Mouse (Mus musculus): ENCODE measurements around the gene Dgki.

The Dgki gene

DNA sequence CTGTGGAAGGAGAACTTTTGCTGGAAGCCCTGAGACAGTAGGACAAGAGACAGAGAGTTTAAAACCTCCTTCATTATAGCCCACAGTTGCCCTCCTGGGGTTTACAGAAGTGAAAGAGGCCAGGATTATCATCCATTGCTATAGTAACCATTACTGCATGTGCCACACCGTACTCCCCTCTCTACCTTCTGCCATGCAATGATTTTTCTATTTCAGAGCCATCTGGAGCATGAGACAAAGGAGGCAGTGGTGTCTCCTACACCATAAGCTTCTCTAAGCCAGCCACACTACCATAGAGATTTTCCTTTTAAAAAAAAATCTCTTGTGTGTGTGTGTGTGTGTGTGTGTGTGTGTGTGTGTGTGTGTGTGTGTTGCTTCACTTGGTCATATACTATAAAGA lies 232.6 kb downstream of the Dgki start:
- DNase-seq (ENCODE audit: low read depth, low spot score): no peak

DNA sequence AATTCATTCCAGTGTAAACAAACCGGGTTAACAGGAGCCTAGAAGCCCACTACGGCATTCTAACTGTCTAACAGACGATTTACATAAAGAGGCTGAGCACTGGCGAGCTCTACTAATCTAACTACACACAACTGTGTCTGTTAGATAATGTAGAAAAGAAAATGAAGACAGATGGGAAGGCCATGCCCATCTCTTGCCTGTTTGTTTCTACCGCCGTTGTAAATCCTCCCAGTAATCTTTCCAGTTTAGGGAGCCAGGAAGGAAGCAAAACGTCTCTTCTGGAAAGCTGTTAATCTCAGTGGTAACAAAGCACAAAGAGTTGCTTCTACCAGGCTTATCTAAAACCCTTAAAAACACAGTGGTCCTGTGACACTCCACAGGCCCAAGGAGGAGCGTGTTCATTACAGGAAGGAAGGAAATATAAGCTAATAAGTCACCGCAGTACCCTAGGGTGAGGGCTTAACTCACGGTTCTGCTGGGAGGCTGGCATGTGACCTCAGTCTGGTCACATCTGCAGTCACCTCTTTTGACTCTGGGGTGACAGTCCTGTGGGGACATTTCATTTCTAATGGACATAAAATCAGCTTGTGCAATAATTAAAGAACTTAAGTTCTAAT lies 235.7 kb downstream of the Dgki start:
- DNase-seq (ENCODE audit: low read depth, low spot score): no peak

DNA sequence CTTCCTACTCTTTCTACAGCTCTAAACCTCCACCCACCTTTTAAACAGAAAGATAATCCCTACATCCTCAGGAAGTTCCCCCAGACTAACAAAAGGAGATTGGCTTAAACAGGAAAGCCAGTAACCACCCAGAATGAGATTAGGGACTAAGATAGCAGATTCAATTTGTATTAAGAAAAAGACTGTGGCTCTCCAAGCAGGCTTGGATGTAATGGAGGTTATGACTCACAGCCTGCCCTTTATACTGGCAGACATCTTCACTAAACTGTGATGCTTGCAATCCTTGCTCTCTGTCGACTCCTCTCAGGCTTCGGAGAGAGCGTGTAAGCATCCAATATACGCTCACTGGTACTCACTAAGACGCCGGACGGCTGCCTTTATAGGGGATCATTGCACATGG lies 236.7 kb downstream of the Dgki start:
- DNase-seq (ENCODE audit: low read depth, low spot score): no peak

DNA sequence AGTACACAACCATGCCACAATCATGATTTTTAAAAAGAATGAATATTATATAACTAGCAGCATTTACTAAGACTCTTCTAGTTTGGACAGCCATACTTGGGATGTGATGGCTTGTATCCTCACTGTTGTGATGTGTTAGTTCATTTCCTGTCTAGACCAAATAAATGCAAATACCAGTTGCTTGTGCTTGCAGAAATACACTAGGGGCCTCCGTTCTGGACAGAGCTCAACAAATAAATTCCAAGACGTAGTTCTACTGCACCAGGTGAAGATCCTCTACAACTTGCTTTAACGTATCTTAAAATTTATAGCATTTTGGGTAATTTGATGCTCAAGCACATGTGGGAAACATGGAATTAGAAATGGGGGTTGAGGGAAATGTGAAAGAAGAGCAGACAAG lies 239.9 kb downstream of the Dgki start:
- DNase-seq (ENCODE audit: low read depth, low spot score): no peak

DNA sequence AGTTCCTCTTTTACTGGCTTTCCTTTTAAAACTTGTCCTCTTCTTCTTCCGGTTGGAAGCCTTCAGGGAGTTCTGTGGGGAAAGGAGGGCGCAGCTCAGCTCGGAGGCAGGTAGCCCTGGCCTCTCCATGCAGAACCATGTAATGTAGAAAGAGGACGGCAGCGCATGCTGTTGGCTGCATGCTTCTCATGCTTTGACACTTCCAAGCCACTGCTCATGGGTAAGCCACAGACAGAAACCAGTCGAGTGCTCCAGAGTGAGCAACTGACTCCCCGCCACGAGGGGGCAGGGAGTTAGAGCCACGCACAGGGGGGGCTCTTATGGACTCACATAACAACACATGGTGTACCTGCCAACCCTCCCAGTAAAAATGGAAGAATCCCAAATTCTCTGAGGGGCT lies 242.0 kb downstream of the Dgki start:
- no peak for DNase-seq (ENCODE audit: low read depth, low spot score)

DNA sequence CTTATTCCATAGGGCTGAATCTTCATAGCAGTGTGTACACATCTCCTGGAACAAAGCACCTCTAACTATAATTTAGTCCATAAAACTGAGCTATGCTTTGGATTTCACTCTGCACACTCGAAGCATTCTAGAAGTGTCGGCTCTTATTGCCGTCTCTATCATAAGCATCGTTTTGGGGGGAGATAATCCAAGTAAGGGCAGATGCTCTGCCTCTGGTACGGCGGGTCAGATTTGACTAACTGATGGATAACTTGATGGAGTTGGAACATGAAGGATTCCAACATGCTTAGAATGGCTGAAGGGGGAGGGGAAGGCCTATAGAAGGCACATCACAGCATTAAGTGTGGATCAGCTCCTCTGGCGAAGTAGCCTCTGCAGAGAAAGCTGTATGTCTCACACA lies 242.4 kb downstream of the Dgki start:
- no peak for DNase-seq (ENCODE audit: low read depth, low spot score)

DNA sequence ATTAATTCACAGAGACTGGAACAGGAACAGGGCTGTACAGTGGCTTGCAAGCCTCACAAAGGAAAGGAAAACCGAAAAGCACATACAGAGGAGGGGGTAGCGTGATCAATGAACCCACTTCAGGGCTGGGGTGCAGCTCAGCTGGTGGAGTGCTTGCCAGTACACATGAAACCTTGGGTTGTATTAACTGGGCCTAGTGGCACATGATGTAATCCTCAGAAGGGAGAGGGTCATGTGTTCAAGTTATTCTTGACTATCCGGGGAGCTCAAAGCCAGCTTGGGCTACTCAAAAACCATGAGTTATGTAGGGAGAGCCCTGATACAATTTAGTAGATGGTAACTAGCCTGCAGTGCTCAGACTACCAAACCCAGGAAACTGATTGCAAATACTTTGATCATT lies 244.3 kb downstream of the Dgki start:
- no peak for DNase-seq (ENCODE audit: low read depth, low spot score)

DNA sequence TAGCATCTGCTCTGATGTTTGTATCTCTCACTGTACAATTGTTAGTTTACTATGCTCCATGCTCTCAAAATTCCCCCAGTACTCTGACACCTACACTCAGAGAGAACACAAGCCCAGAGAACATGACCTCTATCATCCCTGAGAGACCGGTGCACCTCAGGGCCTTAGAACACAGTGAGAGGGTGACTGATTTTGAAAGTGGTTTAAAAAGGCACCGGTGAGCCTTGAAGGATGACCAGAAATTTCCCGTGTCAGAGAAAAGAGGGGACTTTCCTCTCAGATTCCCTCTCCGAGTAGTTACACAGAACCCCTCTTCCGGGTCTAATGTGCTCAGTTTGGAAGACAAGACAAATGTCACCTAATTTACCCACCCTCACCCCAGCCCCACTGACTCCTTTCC lies 244.9 kb downstream of the Dgki start:
- no peak for DNase-seq (ENCODE audit: low read depth, low spot score)

DNA sequence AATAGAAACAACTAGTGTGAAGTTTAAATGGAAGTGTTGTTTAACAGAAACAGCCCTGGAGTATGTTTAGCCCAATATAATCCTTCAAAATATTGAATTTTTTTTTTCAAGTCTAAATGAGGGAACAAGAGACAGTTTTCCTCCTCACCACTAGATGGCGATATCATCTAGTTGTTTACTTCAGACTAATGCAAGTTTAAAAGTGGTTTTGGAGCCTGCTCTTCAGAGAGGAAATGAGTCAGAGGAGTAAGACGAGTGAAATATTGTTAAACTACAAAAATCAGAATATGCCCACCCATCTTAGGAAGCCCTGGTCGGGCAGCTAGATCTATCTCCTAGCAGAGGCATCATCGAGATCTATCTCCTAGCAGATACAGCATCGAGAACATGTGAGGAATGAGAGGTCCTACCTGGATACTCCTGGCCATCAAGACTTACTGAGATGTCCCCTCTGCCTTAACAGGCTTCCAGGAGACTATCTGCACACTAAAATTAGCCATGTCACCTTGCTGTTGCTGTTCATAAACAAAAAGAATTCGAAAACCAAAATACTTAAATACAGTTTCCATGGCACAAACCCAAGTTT lies 245.5 kb downstream of the Dgki start:
- DNase-seq (ENCODE audit: low read depth, low spot score): peak; percentile 21

DNA sequence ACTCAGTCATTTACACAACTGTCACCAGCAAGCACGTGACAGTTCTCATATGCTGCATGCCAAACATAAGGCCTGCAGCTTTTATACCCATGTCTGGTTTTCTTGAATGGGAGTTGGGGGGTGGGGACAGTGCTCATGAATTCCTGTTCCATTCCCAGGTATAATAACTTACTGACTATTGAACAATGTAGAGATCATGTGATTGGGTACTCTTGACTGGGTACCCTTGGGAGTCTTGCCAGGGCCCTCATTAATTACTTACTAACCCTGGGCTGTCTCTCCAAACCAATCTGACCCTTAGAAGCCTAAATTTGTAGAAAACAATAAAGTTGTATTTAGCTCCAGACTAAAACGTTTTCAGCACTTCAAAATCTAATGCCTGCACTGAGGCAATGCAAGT lies 246.6 kb downstream of the Dgki start:
- DNase-seq (ENCODE audit: low read depth, low spot score): no peak

DNA sequence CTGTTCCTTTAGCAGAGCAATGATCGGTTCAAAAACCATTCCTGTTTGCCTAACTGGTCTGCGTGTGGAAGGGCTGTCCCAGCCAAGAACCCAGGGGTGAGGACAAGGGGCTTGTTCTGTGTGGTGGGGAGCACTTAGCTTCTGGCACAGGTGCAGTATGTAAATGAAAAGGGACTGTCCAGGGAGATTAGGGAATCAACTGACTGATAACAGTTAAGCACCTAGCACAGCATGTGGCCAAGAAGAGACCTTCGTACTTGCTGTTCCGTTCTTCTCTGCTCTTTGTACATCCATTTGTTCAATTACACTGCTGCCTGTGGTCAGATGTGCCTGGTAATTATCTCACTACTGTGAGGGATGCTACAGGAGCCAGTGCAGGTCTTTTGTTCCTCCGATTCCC lies 248.3 kb downstream of the Dgki start:
- DNase-seq (ENCODE audit: low read depth, low spot score): no peak

DNA sequence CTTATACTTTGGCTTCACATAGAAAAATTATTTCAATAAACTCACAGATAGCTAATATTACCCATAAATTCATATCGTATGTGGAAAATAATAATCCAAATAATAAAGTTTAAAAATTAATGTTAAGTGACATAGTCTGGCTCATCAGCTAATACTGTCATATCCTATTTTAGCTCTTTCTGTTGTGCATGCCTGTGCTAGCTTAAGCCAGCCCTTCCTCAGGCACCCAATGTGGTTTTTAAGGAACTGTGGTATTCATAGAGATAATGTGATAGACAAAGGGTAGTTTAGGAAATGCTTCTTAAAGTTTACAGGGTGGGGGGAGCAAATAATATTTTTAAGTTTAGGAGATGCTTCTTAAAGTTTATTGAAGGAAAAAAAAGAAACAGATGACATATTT lies 248.8 kb downstream of the Dgki start:
- no peak for DNase-seq (ENCODE audit: low read depth, low spot score)

DNA sequence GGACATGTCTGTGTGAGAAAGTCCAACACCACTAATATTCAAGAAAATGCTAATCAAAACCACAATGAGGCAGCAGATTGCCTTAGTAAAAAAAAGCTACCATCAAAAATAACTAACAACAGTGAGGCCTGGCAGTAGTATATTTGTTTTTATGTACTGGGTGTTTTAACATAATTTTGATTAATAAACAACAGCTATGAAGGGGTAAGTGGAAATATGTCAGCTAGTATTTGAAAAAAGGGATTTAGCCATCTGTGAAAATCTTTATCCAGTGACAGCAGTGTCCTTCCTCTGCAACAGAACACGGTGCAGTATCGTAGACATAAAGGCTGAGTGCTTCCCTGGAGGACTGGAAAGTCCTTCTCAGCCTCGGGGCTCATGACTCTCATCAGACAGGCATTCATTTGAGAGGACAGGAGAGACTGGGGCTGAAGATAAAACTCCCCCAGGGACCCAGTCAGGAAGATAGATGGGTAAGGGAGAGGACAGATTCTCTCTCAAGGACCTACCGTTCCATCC lies 252.3 kb downstream of the Dgki start:
- DNase-seq (ENCODE audit: low read depth, low spot score): no peak

DNA sequence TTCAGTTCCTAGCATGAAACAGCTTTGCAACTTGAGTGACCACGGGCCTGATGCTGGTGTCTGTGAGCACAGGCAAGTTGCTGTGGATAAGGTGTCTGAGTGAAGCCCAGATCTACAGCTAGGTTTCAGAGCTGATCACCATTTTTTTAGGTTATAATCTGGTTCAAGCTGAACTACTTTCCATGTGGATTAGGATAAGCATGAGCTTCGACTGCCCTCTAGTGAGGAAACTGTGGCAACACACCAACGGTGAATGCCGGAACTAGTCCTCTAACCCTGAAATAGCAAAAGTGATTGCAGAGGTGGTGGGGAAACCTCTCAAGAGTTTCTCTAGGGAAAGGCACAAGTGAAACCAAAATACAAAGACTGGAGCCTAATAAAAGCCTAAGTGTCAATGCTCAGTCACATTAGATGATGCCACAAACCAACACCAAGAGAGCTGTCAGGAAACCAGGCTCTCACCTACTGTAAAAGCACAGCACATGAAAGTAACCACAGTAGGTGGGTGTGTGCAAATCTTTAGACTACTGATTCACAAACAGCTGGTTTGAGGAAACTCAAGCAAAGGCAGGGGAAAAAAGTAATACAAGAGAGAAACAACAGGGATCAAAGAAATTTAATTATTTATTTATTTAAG lies 253.7 kb downstream of the Dgki start:
- peak; percentile 48 for DNase-seq (ENCODE audit: low read depth, low spot score)

DNA sequence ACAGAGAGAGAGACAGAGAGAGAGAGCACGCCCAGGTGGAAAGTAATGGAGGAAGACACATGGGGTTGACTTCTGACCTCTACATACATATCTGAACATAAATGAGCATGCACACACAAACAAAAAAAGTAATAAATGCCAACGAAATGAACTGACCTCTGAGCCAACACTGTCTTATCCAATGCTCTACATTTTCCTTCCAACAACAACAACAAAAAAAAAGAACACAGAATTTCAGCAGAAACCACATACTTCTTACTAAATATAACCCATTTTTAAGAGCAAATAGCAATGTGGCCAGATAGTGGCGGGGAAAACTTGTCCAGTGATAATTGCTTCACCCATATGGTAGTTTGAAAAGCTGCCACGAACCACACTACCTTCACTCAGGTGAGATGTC lies 255.2 kb downstream of the Dgki start:
- no peak for DNase-seq (ENCODE audit: low read depth, low spot score)

DNA sequence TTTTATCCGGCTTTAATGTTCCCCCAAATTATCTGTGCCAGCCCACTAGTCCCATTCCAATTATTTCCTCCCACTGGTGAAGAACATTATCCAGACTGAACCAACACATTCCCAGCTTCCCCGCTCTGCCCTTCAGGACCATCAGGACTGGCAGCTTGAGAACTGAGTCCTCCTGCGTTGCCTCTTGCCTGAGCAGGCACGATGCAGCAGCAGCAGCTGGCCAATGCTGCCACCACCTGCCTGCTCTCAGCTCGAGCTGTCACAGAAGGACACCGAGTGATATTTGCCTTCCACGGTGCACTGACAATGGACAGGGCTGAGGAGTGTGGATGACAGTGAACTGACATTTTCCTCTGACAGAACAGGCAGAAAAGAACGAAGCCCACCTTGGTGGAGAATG lies 261.5 kb downstream of the Dgki start:
- no peak for DNase-seq (ENCODE audit: low read depth, low spot score)

DNA sequence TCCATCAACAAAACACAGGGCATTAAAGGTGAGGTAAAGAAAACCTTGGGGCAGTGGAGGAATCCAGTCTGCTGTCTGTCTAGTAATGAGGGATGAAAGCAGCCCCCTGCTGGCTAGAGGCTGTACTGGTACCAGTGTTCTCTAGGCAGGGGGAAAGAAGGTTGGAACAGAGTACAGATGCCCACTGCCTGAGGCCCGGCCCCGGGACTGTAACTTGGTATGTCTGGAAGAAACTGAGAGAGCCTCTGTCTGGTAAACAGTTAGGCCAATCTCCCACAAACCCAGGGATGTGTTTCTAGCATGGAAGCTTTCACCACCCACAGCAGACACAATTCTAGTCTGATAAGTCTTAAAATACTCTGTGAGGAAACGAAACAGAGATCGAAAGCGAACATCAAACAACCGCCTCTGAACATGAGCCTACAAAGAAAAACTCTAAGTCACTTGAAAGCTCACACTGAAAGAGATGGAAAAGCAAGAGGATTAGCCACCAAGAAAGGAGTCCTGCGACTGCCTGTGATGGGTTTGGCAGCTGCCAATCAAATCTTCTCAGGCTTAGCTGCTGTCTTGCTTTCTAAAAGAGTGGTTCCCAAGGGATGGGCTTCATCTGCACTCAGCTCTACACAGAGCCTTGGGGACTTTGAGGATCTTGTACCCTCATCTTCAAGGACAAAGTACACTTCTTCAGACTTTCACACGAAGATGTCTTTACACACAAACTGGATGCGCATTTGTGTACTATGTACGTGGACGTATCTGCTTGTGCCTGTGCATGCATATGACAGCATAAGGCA lies 262.7 kb downstream of the Dgki start:
- no peak for DNase-seq (ENCODE audit: low read depth, low spot score)

DNA sequence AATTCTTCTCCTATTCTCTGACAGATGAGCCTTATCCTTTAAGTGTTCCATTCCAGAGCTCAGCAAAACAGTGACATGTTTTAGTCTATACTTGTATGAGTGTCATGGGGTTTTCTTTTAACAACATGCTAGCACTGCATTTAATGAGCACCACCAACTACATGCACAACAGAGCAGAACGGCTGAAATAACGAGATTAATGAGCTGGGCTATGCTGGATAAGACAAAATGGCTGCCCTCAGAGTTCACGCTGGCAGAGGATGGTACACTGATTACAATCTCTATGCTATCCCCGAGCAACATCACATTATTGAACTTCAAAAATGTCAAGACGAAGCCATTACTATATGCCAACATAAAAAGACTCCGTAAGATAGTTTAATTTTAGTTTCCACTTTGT lies 264.3 kb downstream of the Dgki start:
- DNase-seq (ENCODE audit: low read depth, low spot score): no peak

DNA sequence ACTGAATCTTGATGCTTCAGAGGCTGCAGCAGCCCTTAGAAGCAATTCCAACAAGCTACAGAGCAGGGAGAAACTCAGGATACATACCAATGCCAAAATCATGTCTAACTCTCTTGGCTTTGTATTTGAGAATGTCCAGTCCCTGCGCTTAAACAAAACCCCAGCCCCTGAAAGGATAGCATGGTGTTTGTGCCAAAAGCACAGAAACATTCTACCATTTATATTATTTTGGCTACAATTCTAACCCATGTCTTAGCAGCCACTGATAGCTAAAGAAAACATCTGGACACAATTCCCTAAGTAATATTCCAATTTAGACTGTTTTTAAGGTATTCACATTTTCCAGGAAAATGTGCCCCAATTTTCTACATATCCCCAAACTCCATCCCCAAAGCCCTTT lies 269.0 kb downstream of the Dgki start:
- no peak for DNase-seq (ENCODE audit: low read depth, low spot score)

DNA sequence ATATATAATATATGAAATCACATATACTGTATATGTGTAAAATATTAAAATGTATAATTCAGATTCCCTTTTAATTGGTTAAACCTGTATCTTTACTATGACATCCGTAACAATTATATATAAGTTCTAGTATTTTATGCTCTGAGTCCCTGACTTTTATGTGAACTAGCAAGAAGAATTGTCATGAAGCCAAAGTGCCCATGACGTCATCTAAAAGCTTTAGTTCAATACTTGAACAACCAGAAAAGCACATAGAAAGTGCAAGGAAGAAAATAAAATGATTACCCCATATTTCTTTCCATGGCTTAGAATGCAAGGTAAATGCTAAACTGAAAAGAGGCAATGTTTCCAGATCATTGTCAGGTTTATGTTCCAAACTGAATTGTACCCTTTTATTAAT lies 269.6 kb downstream of the Dgki start:
- DNase-seq (ENCODE audit: low read depth, low spot score): no peak

DNA sequence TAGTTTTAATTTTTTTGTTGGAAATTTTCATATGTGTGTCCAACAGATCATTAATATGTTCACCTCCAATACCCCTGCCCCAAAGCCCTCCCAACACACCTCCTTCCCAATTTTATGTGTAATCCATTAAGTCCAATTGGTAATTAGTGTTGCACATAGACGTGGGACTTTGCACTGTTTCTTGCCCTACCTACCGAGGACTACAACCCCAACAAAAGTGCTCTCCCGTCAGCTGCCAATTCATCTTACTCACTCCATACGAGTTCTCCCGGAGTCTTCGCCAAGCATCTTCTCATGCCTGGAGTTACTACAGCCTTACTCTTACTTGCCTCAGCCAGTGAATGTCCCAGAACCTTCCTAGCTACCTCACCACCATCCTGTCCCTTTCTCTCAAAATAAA lies 271.1 kb downstream of the Dgki start:
- no peak for DNase-seq (ENCODE audit: low read depth, low spot score)

DNA sequence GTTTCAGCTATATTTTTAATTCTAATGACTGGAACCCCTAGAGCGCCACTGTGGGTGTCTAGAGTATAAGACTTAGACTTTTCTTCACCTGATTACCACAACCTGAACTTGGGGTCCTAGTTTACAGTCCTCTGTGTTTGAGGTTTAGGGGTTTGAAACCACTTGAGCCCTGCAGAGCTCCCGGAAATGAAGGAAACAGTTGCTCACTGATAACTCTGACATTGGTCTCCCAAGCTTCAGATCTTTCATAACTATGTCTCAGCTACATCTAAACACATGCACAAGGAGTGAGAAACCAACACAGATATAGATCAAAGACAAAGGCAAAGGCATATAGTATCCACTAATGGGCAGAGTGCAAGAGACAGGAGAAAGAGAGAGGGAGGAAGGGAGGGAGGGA lies 271.7 kb downstream of the Dgki start:
- DNase-seq (ENCODE audit: low read depth, low spot score): no peak

Measured in retina, postnatal 7 days (tissue).